Mouse (Mus musculus) embryonic facial prominence, embryonic 14.5 days (tissue): ENCODE data around the gene Rbms1. TPM values are rescaled to one million over a fixed set of nuclear protein-coding genes. Genes with fewer than 3 reads are reported as not detected.

Experiments
- ATAC-seq: fragments of 200-750 bp; cut with Nextera tagmentation; 2 replicates; pipeline ENCODE4 v1.8.0; 2017; ENCODE audit warnings: low read depth, moderate number of reproducible peaks, moderate TSS enrichment
- DNase-seq: peaks from one replicate; pipeline ENCODE4 v3.0.0-alpha.2; 2015; ENCODE audit warnings: low spot score
- H3K27ac ChIP-seq: fragments of 300-500 bp; sonication (generic); replicated peaks from 2 replicates; pipeline ENCODE4 v1.5.1; 2014; ENCODE audit warnings: low read depth, mild to moderate bottlenecking, low read length, moderate library complexity
- H3K27me3 ChIP-seq: fragments of 300-500 bp; sonication (generic); replicated peaks from 2 replicates; pipeline ENCODE4 v1.6.1; 2014; ENCODE audit warnings: low read length; ENCODE audit not compliant: control insufficient read depth, insufficient read depth
- H3K36me3 ChIP-seq: fragments of 300-500 bp; sonication (generic); 2 replicates; pipeline ENCODE4 v1.6.1; 2014; ENCODE audit warnings: low read length, mixed read lengths; ENCODE audit not compliant: control insufficient read depth, insufficient read depth
- H3K4me1 ChIP-seq: fragments of 300-500 bp; sonication (generic); 2 replicates; pipeline ENCODE4 v1.6.1; 2014; ENCODE audit warnings: antibody characterized with exemption, low read length; ENCODE audit not compliant: control insufficient read depth, insufficient read depth
- H3K4me2 ChIP-seq: fragments of 300-500 bp; sonication (generic); 2 replicates; pipeline ENCODE4 v1.6.1; 2014; ENCODE audit warnings: low read depth, mild to moderate bottlenecking, low read length, moderate library complexity, mixed read lengths
- H3K4me3 ChIP-seq: fragments of 300-500 bp; sonication (generic); 2 replicates; pipeline ENCODE4 v1.5.1; 2014; ENCODE audit warnings: low read depth, mild to moderate bottlenecking, low read length
- H3K9ac ChIP-seq: fragments of 300-500 bp; sonication (generic); 2 replicates; pipeline ENCODE4 v1.6.1; 2014; ENCODE audit warnings: low read depth, mild to moderate bottlenecking, low read length, moderate library complexity, mixed read lengths
- H3K9me3 ChIP-seq: fragments of 300-500 bp; sonication (generic); 2 replicates; pipeline ENCODE4 v1.6.1; 2016; ENCODE audit warnings: low read length; ENCODE audit not compliant: control insufficient read depth
- WGBS: fragments of 180-500 bp; shearing (Covaris S2); extraction: QIAGEN DNeasy Blood & Tissue Kit; methylation state at CpG from one replicate; pipeline ENCODE4 v1.1.7; 2014; 5-methylcytosine and 5-hydroxymethylcytosine counted together
- polyA plus RNA-seq: library from polyadenylated mRNA; unstranded; fragments of >200 nt; fragmentation: Nextera tagmentation; extraction: Ambion mirVana; gene quantifications from 2 replicates; pipeline ENCODE4 v1.2.1, GENCODE M21; 2014

The Rbms1 gene
- polyA plus RNA-seq, 1 experiment from 2014 or later = 101 TPM

- no peaks in the 10 kb centered on the region for H3K36me3 ChIP-seq
- no peak overlapping the region for H3K9ac ChIP-seq
- H3K4me3 ChIP-seq = no peak overlapping the region
- DNase-seq (peak; percentile 67), ATAC-seq (no peak)
- H3K9me3 ChIP-seq = no peaks in the 10 kb centered on the region
- H3K27ac ChIP-seq = 0 out of 2 replicates have a peak overlapping the region, but pooled peaks have one; percentile 53
- H3K4me2 ChIP-seq = no peak overlapping the region
- H3K4me1 ChIP-seq = peaks cover 36% of the 10 kb centered on the region
- no peaks in the 10 kb centered on the region for H3K27me3 ChIP-seq
Measured at GRCm38 (mm10) chr2:60810617-60811016, 152.4 kb downstream of the Rbms1 start.

- DNase-seq = no peak
- Histone ChIP-seq H3K36me3 (no peaks in the 10 kb centered on the region), H3K9me3 (no peaks in the 10 kb centered on the region), H3K4me2 (no peak overlapping the region), H3K4me3 (no peak overlapping the region), H3K4me1 (peaks cover 44% of the 10 kb centered on the region), H3K27me3 (no peaks in the 10 kb centered on the region), H3K27ac (no peak overlapping the region), H3K9ac (no peak overlapping the region)
- WGBS = 55% methylated on average over 7 of the region's 7 CpGs
- ATAC-seq = peak; percentile 38; the same call in 1 of the 2 replicates
Measured at GRCm38 (mm10) chr2:60809441-60809921, 153.5 kb downstream of the Rbms1 start.

- ATAC-seq (no peak), DNase-seq (no peak)
- no peak overlapping the region for H3K4me3 ChIP-seq
- peaks cover 48% of the 10 kb centered on the region for H3K4me1 ChIP-seq
- H3K9ac ChIP-seq = no peak overlapping the region
- no peak overlapping the region; the same call in 1 of the 2 replicates for H3K27ac ChIP-seq
- no peak overlapping the region for H3K4me2 ChIP-seq
- H3K9me3 ChIP-seq = no peaks in the 10 kb centered on the region
- no peaks in the 10 kb centered on the region for H3K36me3 ChIP-seq
- no peaks in the 10 kb centered on the region for H3K27me3 ChIP-seq
- 84% methylated on average over 6 of the region's 6 CpGs for WGBS
Measured at GRCm38 (mm10) chr2:60808822-60809221, 154.2 kb downstream of the Rbms1 start.

GRCm38 (mm10) chr2:60807341-60808195, 155.4 kb downstream of the Rbms1 start:
- Histone ChIP-seq H3K9me3 (no peaks in the 10 kb centered on the region), H3K4me3 (no peak overlapping the region), H3K4me1 (peaks cover 54% of the 10 kb centered on the region), H3K4me2 (no peak overlapping the region), H3K27ac (peak overlapping the region; percentile 39), H3K9ac (no peak overlapping the region), H3K36me3 (no peaks in the 10 kb centered on the region), H3K27me3 (no peaks in the 10 kb centered on the region)
- 40% methylated on average over 11 of the region's 11 CpGs for WGBS
- DNase-seq (peak; percentile 67), ATAC-seq (peak; percentile 38; the same call in 1 of the 2 replicates)

- peaks cover 64% of the 10 kb centered on the region for H3K4me1 ChIP-seq
Measured at GRCm38 (mm10) chr2:60804763-60805162, 158.2 kb downstream of the Rbms1 start.

GRCm38 (mm10) chr2:60803377-60803776, 159.6 kb downstream of the Rbms1 start:
- Histone ChIP-seq H3K9ac (no peak overlapping the region), H3K27me3 (no peaks in the 10 kb centered on the region), H3K4me3 (no peak overlapping the region), H3K4me1 (peaks cover 62% of the 10 kb centered on the region), H3K27ac (no peak overlapping the region), H3K9me3 (no peaks in the 10 kb centered on the region), H3K4me2 (no peak overlapping the region), H3K36me3 (no peaks in the 10 kb centered on the region)
- WGBS = 87% methylated on average over 6 of the region's 6 CpGs
- ATAC-seq = no peak
- no peak for DNase-seq

More at GRCm38 (mm10) chr2:60804763-60805162, 158.2 kb downstream of the Rbms1 start:
- ATAC-seq (no peak), DNase-seq (no peak)
- WGBS = 56% methylated on average over 7 of the region's 7 CpGs
- Histone ChIP-seq H3K4me2 (no peak overlapping the region), H3K9ac (no peak overlapping the region), H3K27ac (0 out of 2 replicates have a peak overlapping the region, but pooled peaks have one; percentile 3), H3K27me3 (no peaks in the 10 kb centered on the region), H3K36me3 (no peaks in the 10 kb centered on the region), H3K9me3 (no peaks in the 10 kb centered on the region), H3K4me3 (no peak overlapping the region)

GRCm38 (mm10) chr2:60802828-60803227, 160.2 kb downstream of the Rbms1 start:
- Histone ChIP-seq H3K4me1 (peaks cover 57% of the 10 kb centered on the region), H3K9me3 (no peaks in the 10 kb centered on the region), H3K4me3 (no peak overlapping the region), H3K27me3 (no peaks in the 10 kb centered on the region), H3K4me2 (no peak overlapping the region), H3K36me3 (no peaks in the 10 kb centered on the region), H3K27ac (no peak overlapping the region), H3K9ac (no peak overlapping the region)
- DNase-seq = no peak
- no peak for ATAC-seq
- WGBS = 31% methylated on average over 8 of the region's 8 CpGs

- Histone ChIP-seq H3K4me3 (no peak overlapping the region), H3K27me3 (no peaks in the 10 kb centered on the region), H3K27ac (no peak overlapping the region), H3K36me3 (no peaks in the 10 kb centered on the region), H3K9ac (no peak overlapping the region), H3K9me3 (no peaks in the 10 kb centered on the region), H3K4me1 (peaks cover 54% of the 10 kb centered on the region), H3K4me2 (no peak overlapping the region)
- WGBS = 25% methylated on average over 4 of the region's 4 CpGs
- 0 out of 2 replicates have a peak, but pooled peaks have one; percentile 12 for ATAC-seq
- DNase-seq = peak; percentile 58
Measured at GRCm38 (mm10) chr2:60802191-60802590, 160.8 kb downstream of the Rbms1 start.
